18 mouse cellular contexts compared by ENCODE assay signal in the genomic region with DNA sequence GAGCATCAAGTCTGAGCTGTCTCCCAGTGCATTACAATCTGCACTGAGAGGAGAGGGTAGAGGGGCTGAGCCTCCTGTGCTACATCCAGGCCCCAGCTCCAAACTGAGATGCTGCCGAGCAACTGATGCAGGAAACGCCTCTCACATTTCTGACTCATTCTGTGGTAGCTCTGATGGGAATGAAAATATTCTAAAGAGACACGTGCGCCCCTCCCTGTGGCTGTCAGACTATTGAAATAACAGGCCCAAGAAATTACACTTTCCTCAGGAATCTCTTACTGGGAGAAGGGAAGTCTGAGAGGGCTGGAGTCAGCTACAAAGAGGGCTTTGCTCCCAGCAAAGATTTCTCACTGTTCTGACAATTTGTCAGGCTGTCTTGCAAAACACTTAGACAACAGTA. TPM values are rescaled to one million over a fixed set of nuclear protein-coding genes. Genes with fewer than 3 reads are reported as not detected.
DNase-seq lines count a peak whose midpoint lies in the region; ATAC-seq and TF ChIP-seq lines count a peak whose summit lies in the region.
"Had no signal": no experiment of that assay in that cellular context is flagged by ENCODE, and none has a peak within 500 bp of the region (broad histone marks: within the 10 kb centered on the region; RNA-seq: fewer than 3 reads in every experiment).

No protein-coding gene starts in this region.

- H3K9ac ChIP-seq in heart, postnatal 0 days (replicated peaks; ENCODE audit: low read depth, low read length) = no peak overlapping the region
- H3K9ac ChIP-seq: heart, embryonic 13.5 days; limb, embryonic 13.5 days; liver, embryonic 15.5 days had no signal

- no peaks in the 10 kb centered on the region for H3K4me1 ChIP-seq in heart, postnatal 0 days (ENCODE audit: control insufficient read depth, insufficient read depth)
- H3K4me1 ChIP-seq in heart, embryonic 10.5 days = no peaks in the 10 kb centered on the region
- H3K4me1 ChIP-seq: forebrain, embryonic 10.5 days; heart, embryonic 13.5 days; limb, embryonic 13.5 days; liver, embryonic 15.5 days had no signal

- no peak for ATAC-seq in heart, postnatal 0 days (ENCODE audit: insufficient read depth, low read depth)

- no peak for TF ChIP-seq EP300 in heart, postnatal 0 days (IDR thresholded peaks at IDR 0.05; ENCODE audit: low read depth)

- H3K27ac ChIP-seq in heart, postnatal 0 days (ENCODE audit: low read depth) = no peak overlapping the region
- H3K27ac ChIP-seq in heart, embryonic 10.5 days = no peak overlapping the region
- H3K27ac ChIP-seq: forebrain, embryonic 10.5 days; heart, embryonic 13.5 days; limb, embryonic 13.5 days; liver, embryonic 15.5 days had no signal

- intact Hi-C loops in left cerebral cortex, postnatal 25 days (cut with DNase I) = loop anchor here (5.0 kb wide), 1 partner anchor 107 kb away; no protein-coding TSS in a partner anchor
- intact Hi-C loops in left cerebral cortex, postnatal 10 days (cut with DNase I) = no loop called here

- H3K4me2 ChIP-seq in heart, postnatal 0 days (ENCODE audit: low read depth, low read length) = no peak overlapping the region
- H3K4me2 ChIP-seq: heart, embryonic 13.5 days; limb, embryonic 13.5 days; liver, embryonic 15.5 days had no signal

- no peaks in the 10 kb centered on the region for H3K36me3 ChIP-seq in heart, postnatal 0 days (replicated peaks; ENCODE audit: control insufficient read depth, insufficient read depth, low read length)
- H3K36me3 ChIP-seq in heart, embryonic 10.5 days = no peaks in the 10 kb centered on the region
- H3K36me3 ChIP-seq: forebrain, embryonic 10.5 days; heart, embryonic 13.5 days; limb, embryonic 13.5 days; liver, embryonic 15.5 days had no signal

- peak; percentile 23 for DNase-seq in heart, postnatal 0 days (ENCODE audit: low spot score)
- no peak for DNase-seq in heart, embryonic 10.5 days (ENCODE audit: low spot score)
- peak; percentile 42 to 74 for DNase-seq in left cerebral cortex, postnatal 25 days (ENCODE audit: low spot score in 2 of 2)
- DNase-seq in left cerebral cortex, postnatal 10 days (ENCODE audit: extremely low spot score in 1 of 2, low spot score in 2 of 2) = no peak
- peak; percentile 70 for DNase-seq in Muller cell, postnatal 12 days (ENCODE audit: inconsistent ontology term)
- DNase-seq in fibroblast of lung, adult 2 months (ENCODE audit: low read depth) = peak; percentile 88
- no peak for DNase-seq in testis, postnatal 14 days (ENCODE audit: low spot score)
- no peak for DNase-seq in layer of hippocampus, adult 11-12 months (ENCODE audit: low spot score)
- DNase-seq: cerebellum, adult 11 months; cerebellum, postnatal 25 days; lung, postnatal 14 days; thymus, adult 18-20 months had no signal

- no peak for TF ChIP-seq CTCF in heart, postnatal 0 days (IDR thresholded peaks at IDR 0.05; ENCODE audit: low read depth)

- no peaks in the 10 kb centered on the region for H3K9me3 ChIP-seq in heart, postnatal 0 days (replicated peaks; ENCODE audit: control insufficient read depth, low read length)
- H3K9me3 ChIP-seq in heart, embryonic 10.5 days = no peaks in the 10 kb centered on the region
- H3K9me3 ChIP-seq: forebrain, embryonic 10.5 days; heart, embryonic 13.5 days; limb, embryonic 13.5 days; liver, embryonic 15.5 days had no signal

- no peaks in the 10 kb centered on the region for H3K27me3 ChIP-seq in heart, postnatal 0 days (ENCODE audit: control insufficient read depth, insufficient read depth, low read length)
- H3K27me3 ChIP-seq in heart, embryonic 10.5 days (ENCODE audit: insufficient read depth, poor library complexity, severe bottlenecking) = no peaks in the 10 kb centered on the region
- H3K27me3 ChIP-seq: CH12.LX; limb, embryonic 13.5 days; liver, embryonic 15.5 days had no signal

- WGBS in heart, postnatal 0 days = 50% methylated on average over 4 of the region's 4 CpGs
- WGBS in heart, embryonic 10.5 days = 78% methylated on average over 4 of the region's 4 CpGs

- H3K4me3 ChIP-seq in heart, postnatal 0 days (ENCODE audit: low read depth, low read length) = no peak overlapping the region
- no peak overlapping the region for H3K4me3 ChIP-seq in heart, embryonic 10.5 days
- H3K4me3 ChIP-seq: forebrain, embryonic 10.5 days; heart, embryonic 13.5 days; limb, embryonic 13.5 days; liver, embryonic 15.5 days had no signal

RNA-seq across cellular contexts. Expression of a gene that starts 34.3 kb away (rescaled TPM):
- 39.5 and 49.7 TPM in 2 replicates for total RNA-seq in heart, postnatal 0 days (2014; rRNA removed; ENCODE audit: low replicate concordance)
- 17.8 and 17.9 TPM in 2 replicates for polyA plus RNA-seq in heart, postnatal 0 days (2015; fragmentation: Nextera tagmentation; extraction: Ambion mirVana)
- polyA plus RNA-seq in heart, embryonic 10.5 days (2016; fragmentation: Nextera tagmentation; extraction: Ambion mirVana) = 1.2 and 1.3 TPM in 2 replicates
- total RNA-seq in left cerebral cortex, postnatal 25 days (2021) = 1 to 10 TPM; 4.6 to 5.0 TPM
- 1 to 10 TPM; 7.5 to 7.9 TPM for total RNA-seq in left cerebral cortex, postnatal 10 days (2021)
- total RNA-seq: monocyte, adult 5-6 weeks had no signal

Comparison
In these comparisons a context has a peak if more than half of its experiments do, and no peak if none do; other contexts are left out.
1. DNase-seq: peak in heart, postnatal 0 days (single experiment), left cerebral cortex, postnatal 25 days (2 of 2), Muller cell, postnatal 12 days (single experiment) and fibroblast of lung, adult 2 months (single experiment); none in heart, embryonic 10.5 days (single experiment), left cerebral cortex, postnatal 10 days (0 of 2), testis, postnatal 14 days (single experiment) and layer of hippocampus, adult 11-12 months (single experiment).